Mouse (Mus musculus) hindbrain, postnatal 0 days (tissue): ENCODE data around the gene Plekhg3. TPM values are rescaled to one million over a fixed set of nuclear protein-coding genes. Genes with fewer than 3 reads are reported as not detected.

ENCODE experiments used
- ATAC-seq: fragments of 200-750 bp; cut with Nextera tagmentation; 2 replicates; pipeline ENCODE4 v1.8.0; 2017; ENCODE audit warnings: mild to moderate bottlenecking, moderate TSS enrichment, moderate library complexity
- DNase-seq: peaks from one replicate; pipeline ENCODE4 v3.0.0-alpha.2; 2015; ENCODE audit warnings: low spot score
- H3K27ac ChIP-seq: fragments of 300-500 bp; sonication (generic); 2 replicates; pipeline ENCODE4 v1.5.1; 2014; ENCODE audit warnings: mild to moderate bottlenecking
- H3K27me3 ChIP-seq: fragments of 300-500 bp; sonication (generic); 2 replicates; pipeline ENCODE4 v1.6.1; 2014; ENCODE audit warnings: low read length, mixed read lengths; ENCODE audit not compliant: insufficient read depth
- H3K36me3 ChIP-seq: fragments of 300-500 bp; sonication (generic); 2 replicates; pipeline ENCODE4 v1.6.1; 2014; ENCODE audit warnings: low read length, mixed read lengths; ENCODE audit not compliant: insufficient read depth
- H3K4me1 ChIP-seq: fragments of 300-500 bp; sonication (generic); 2 replicates; pipeline ENCODE4 v1.6.1; 2014; ENCODE audit warnings: antibody characterized with exemption, low read length, mixed read lengths; ENCODE audit not compliant: insufficient read depth
- H3K4me2 ChIP-seq: fragments of 300-500 bp; sonication (generic); 2 replicates; pipeline ENCODE4 v1.6.1; 2014; ENCODE audit warnings: low read depth, mild to moderate bottlenecking, low read length, moderate library complexity, mixed read lengths
- H3K4me3 ChIP-seq: fragments of 300-500 bp; sonication (generic); 2 replicates; pipeline ENCODE4 v1.5.1; 2014; ENCODE audit warnings: low read length
- H3K9ac ChIP-seq: fragments of 300-500 bp; sonication (generic); replicated peaks from 2 replicates; pipeline ENCODE4 v1.6.1; 2014; ENCODE audit warnings: mild to moderate bottlenecking, low read length, moderate library complexity, mixed read lengths
- H3K9me3 ChIP-seq: fragments of 300-500 bp; sonication (generic); 2 replicates; pipeline ENCODE4 v1.6.1; 2016; ENCODE audit warnings: low read length, mixed read lengths
- CTCF ChIP-seq: IDR thresholded peaks from 2 replicates; pipeline ENCODE4 v1.5.1; 2016; ENCODE audit warnings: antibody characterized with exemption, control low read depth, low read depth
- WGBS: fragments of 180-500 bp; shearing (Covaris S2); extraction: QIAGEN DNeasy Blood & Tissue Kit; methylation state at CpG from one replicate; pipeline ENCODE4 v1.1.7; 2014; 5-methylcytosine and 5-hydroxymethylcytosine counted together
- polyA plus RNA-seq: library from polyadenylated mRNA; unstranded; fragments of >200 nt; fragmentation: Nextera tagmentation; extraction: Ambion mirVana; gene quantifications from 2 replicates; pipeline ENCODE4 v1.2.1, GENCODE M21; 2015
- total RNA-seq: library from RNA; depleted of rRNA; stranded (reverse); fragments of >200 nt; gene quantifications from 2 replicates; pipeline ENCODE4 v1.2.3, GENCODE M21; 2014

Plekhg3 gene
- total and polyA plus RNA-seq, 2 experiments from 2014 or later, result 1.8 to 5.4 TPM

GRCm38 (mm10) chr12:76506522-76506921 is 24.2 kb upstream of the Plekhg3 start:
- Histone ChIP-seq H3K4me1 (no peaks in the 10 kb centered on the region; the same call in 1 of the 2 replicates), H3K27ac (no peak overlapping the region), H3K9ac (no peak overlapping the region), H3K36me3 (no peaks in the 10 kb centered on the region), H3K27me3 (no peaks in the 10 kb centered on the region), H3K9me3 (no peaks in the 10 kb centered on the region), H3K4me3 (no peak overlapping the region), H3K4me2 (no peak overlapping the region)
- ATAC-seq (peak; percentile 79), DNase-seq (peak; percentile 51)
- TF ChIP-seq CTCF, result no peak
- WGBS, result 31% methylated on average over 2 of the region's 2 CpGs

DNA sequence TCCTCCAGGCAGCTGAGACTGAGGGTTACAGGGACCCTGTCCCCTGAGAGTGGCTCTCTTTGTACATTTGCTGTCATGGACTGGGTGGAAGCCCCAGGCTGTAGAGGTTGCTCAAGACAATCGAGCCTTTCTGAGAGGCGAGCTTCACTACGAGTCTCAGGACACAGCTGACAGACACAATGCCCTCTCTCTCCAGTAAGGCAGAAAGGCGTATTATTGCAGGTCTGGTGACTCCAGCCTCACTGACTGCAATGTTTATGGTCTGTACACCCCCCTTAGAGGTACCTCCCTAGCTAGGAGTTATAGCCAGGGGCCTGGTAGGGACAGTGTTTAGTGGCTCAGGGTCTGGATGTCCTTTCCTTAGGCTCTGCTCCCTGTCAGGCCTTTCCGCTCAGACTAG is 22.9 kb upstream of the Plekhg3 start:
- 46% methylated on average over 5 of the region's 5 CpGs for WGBS
- Histone ChIP-seq H3K36me3 (no peaks in the 10 kb centered on the region), H3K9ac (no peak overlapping the region), H3K9me3 (no peaks in the 10 kb centered on the region), H3K27ac (0 out of 2 replicates have a peak overlapping the region, but pooled peaks have one; percentile 1), H3K4me2 (no peak overlapping the region), H3K27me3 (no peaks in the 10 kb centered on the region), H3K4me3 (no peak overlapping the region), H3K4me1 (no peaks in the 10 kb centered on the region; the same call in 1 of the 2 replicates)
- ATAC-seq (no peak), DNase-seq (peak; percentile 12)
- TF ChIP-seq CTCF, result no peak

DNA sequence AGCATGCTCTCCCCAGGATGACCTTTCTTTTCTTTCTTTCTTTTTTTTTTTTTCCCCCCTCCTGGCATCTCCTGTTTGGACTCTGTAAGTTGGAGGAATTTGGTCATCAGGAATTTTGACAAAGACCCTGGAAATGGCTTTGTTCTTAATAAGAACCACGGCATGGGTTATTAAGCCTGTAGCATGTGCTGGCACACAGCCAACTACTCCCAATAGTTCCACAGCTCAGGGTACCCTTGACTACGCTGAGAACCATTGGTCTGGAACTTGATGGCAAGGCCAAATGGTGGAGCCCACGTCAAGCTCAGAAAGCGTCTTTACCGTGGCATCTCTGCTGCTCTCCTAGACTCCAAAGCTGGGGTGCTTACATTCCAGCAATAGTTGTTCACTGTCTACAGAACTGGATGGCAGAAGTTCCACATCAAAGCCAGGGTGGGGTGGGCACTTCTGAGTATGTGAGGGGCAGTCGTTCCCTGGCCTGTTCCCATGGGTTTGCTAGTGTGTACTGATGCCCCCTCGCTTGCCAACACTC is 21.7 kb upstream of the Plekhg3 start:
- DNase-seq (peak; percentile 37), ATAC-seq (no peak)
- Histone ChIP-seq H3K4me2 (no peak overlapping the region), H3K27ac (no peak overlapping the region), H3K9me3 (no peaks in the 10 kb centered on the region), H3K36me3 (no peaks in the 10 kb centered on the region), H3K4me3 (no peak overlapping the region), H3K9ac (no peak overlapping the region), H3K4me1 (no peaks in the 10 kb centered on the region; the same call in 1 of the 2 replicates), H3K27me3 (no peaks in the 10 kb centered on the region)
- no peak for TF ChIP-seq CTCF
- 47% methylated on average over 7 of the region's 7 CpGs for WGBS

- WGBS, result 28% methylated on average over 1 of the region's 1 CpGs
- no peak overlapping the region for H3K27ac ChIP-seq
- ATAC-seq (no peak), DNase-seq (peak; percentile 50)
- H3K36me3 ChIP-seq, result no peaks in the 10 kb centered on the region
- H3K27me3 ChIP-seq, result no peaks in the 10 kb centered on the region
- H3K4me2 ChIP-seq, result no peak overlapping the region
- no peaks in the 10 kb centered on the region for H3K9me3 ChIP-seq
- H3K9ac ChIP-seq, result no peak overlapping the region
- TF ChIP-seq CTCF, result no peak
- no peak overlapping the region for H3K4me3 ChIP-seq
- no peaks in the 10 kb centered on the region for H3K4me1 ChIP-seq
Measured at GRCm38 (mm10) chr12:76512731-76513130, 18.0 kb upstream of the Plekhg3 start.

DNA sequence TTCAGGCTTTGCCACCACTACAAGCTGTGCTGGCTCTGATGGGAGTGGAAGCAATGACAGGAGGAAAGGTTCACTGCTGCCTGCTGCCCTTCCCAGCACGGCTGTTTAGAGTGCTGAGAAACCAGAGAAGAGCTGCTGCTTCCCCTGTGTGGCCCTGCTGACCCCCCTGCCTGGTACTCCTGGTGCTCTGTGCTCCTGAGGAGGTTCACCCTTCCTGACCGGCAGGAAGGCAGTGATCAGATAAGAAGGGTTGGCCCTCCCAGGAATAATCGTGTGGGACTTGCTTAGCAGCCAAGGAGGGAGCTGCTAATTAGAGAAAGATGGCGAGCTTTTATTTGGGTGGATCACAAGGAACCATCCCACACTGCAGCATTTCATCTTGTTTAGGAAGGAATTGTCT is 15.8 kb upstream of the Plekhg3 start:
- Histone ChIP-seq H3K4me2 (no peak overlapping the region), H3K36me3 (no peaks in the 10 kb centered on the region), H3K9ac (no peak overlapping the region), H3K4me3 (no peak overlapping the region), H3K9me3 (no peaks in the 10 kb centered on the region), H3K27ac (no peak overlapping the region), H3K27me3 (no peaks in the 10 kb centered on the region), H3K4me1 (no peaks in the 10 kb centered on the region)
- TF ChIP-seq CTCF, result no peak
- WGBS, result 52% methylated on average over 4 of the region's 4 CpGs
- ATAC-seq, result no peak
- DNase-seq, result no peak

- Histone ChIP-seq H3K4me3 (no peak overlapping the region), H3K4me2 (no peak overlapping the region), H3K9me3 (no peaks in the 10 kb centered on the region), H3K4me1 (no peaks in the 10 kb centered on the region), H3K36me3 (no peaks in the 10 kb centered on the region), H3K9ac (no peak overlapping the region), H3K27ac (no peak overlapping the region), H3K27me3 (no peaks in the 10 kb centered on the region)
- ATAC-seq, result no peak
- DNase-seq, result no peak
- WGBS, result 90% methylated on average over 9 of the region's 9 CpGs
- no peak for TF ChIP-seq CTCF
Measured at GRCm38 (mm10) chr12:76518000-76518399, 12.7 kb upstream of the Plekhg3 start.

DNA sequence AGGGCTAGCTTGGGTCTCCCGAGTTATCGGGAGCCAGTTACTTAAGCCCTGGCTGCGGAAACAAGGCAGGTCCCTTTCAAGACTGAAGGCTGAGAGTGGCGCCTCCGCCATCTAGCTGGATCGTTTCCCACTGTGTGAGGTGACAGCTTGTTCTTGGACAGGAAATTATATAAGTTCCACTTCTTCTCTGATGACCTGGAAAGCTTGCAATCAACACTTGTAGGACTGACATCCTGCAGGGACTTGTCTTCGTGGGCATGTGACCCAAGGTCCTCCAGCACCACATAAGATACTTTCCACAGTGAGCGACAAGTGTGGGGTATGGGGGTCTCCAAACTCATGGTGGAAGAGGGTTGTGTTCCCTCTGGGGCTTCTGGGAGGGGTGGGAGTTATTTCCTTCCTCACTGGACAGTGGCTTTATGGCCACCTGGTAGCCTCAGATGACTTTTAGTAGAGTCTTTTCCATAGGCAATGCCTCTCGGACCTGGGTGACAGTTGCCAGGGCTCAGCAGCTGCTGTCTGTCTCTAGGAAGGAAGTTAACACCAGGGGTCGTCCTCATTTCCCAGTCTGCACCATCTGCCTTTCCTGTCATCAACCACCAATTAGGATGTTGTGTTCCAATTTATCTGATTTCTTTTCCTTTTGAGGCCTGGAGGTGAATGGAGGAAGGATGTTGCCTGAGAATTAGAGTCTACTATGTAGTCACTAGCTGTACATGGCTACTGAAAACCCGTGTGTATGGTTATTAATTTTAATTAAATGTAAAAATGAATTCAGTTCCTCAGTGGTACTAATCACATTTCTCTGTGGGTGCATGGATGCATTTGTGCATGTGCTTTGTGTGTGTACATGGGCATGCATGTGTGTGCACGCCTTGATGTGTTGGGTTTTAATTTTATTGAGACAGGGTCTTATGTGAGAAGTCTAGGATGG is 11.5 kb upstream of the Plekhg3 start:
- TF ChIP-seq CTCF, result no peak
- DNase-seq (peak; percentile 32), ATAC-seq (no peak)
- no peaks in the 10 kb centered on the region for H3K4me1 ChIP-seq
- WGBS, result 78% methylated on average over 12 of the region's 12 CpGs
- H3K36me3 ChIP-seq, result no peaks in the 10 kb centered on the region
- H3K27me3 ChIP-seq, result no peaks in the 10 kb centered on the region
- no peak overlapping the region for H3K4me2 ChIP-seq
- H3K9me3 ChIP-seq, result no peaks in the 10 kb centered on the region
- no peak overlapping the region for H3K27ac ChIP-seq
- H3K9ac ChIP-seq, result no peak overlapping the region
- no peak overlapping the region for H3K4me3 ChIP-seq
